Mouse (Mus musculus) kidney, postnatal 0 days (tissue): ENCODE measurements at regions not wholly inside any gene's neighbourhood (a gene's known extent, or its start where the extent isn't known, plus 50 kb on each side); places are given as distances from the start of the nearest gene placed in this dataset.

Experiments
- ATAC-seq: fragments of 200-750 bp; cut with Nextera tagmentation; replicated peaks from 2 replicates; pipeline ENCODE4 v1.8.0; 2017; ENCODE audit warnings: low read depth, moderate number of reproducible peaks, moderate TSS enrichment, moderate library complexity; ENCODE audit not compliant: low FRiP score
- DNase-seq: peaks from one replicate; pipeline ENCODE4 v3.0.0-alpha.2; 2016; ENCODE audit warnings: low spot score
- H3K27ac ChIP-seq: fragments of 300-500 bp; sonication (generic); 2 replicates; pipeline ENCODE4 v1.5.1; 2014; ENCODE audit warnings: mild to moderate bottlenecking
- H3K27me3 ChIP-seq: fragments of 300-500 bp; sonication (generic); 2 replicates; pipeline ENCODE4 v1.6.1; 2014; ENCODE audit warnings: low read length, mixed read lengths; ENCODE audit not compliant: insufficient read depth
- H3K36me3 ChIP-seq: fragments of 300-500 bp; sonication (generic); 2 replicates; pipeline ENCODE4 v1.6.1; 2014; ENCODE audit warnings: low read length, mixed read lengths; ENCODE audit not compliant: insufficient read depth
- H3K4me1 ChIP-seq: fragments of 300-500 bp; sonication (generic); replicated peaks from 2 replicates; pipeline ENCODE4 v1.6.1; 2014; ENCODE audit warnings: antibody characterized with exemption, low read length, mixed read lengths; ENCODE audit not compliant: insufficient read depth
- H3K4me2 ChIP-seq: fragments of 300-500 bp; sonication (generic); 2 replicates; pipeline ENCODE4 v1.6.1; 2014; ENCODE audit warnings: mild to moderate bottlenecking, low read length, moderate library complexity, mixed read lengths
- H3K4me3 ChIP-seq: fragments of 300-500 bp; sonication (generic); replicated peaks from 2 replicates; pipeline ENCODE4 v1.5.1; 2014; ENCODE audit warnings: low read depth, low read length
- H3K9ac ChIP-seq: fragments of 300-500 bp; sonication (generic); 2 replicates; pipeline ENCODE4 v1.6.1; 2014; ENCODE audit warnings: low read depth, low read length
- H3K9me3 ChIP-seq: fragments of 300-500 bp; sonication (generic); replicated peaks from 2 replicates; pipeline ENCODE4 v1.6.1; 2016; ENCODE audit warnings: low read length, inconsistent platforms, mixed read lengths
- CTCF ChIP-seq: IDR thresholded peaks from 2 replicates; pipeline ENCODE4 v1.5.1; 2016; ENCODE audit warnings: antibody characterized with exemption, low read depth, mild to moderate bottlenecking, moderate library complexity
- WGBS: fragments of 180-500 bp; shearing (Covaris S2); extraction: QIAGEN DNeasy Blood & Tissue Kit; methylation state at CpG from one replicate; pipeline ENCODE4 v1.1.7; 2014; 5-methylcytosine and 5-hydroxymethylcytosine counted together

DNA sequence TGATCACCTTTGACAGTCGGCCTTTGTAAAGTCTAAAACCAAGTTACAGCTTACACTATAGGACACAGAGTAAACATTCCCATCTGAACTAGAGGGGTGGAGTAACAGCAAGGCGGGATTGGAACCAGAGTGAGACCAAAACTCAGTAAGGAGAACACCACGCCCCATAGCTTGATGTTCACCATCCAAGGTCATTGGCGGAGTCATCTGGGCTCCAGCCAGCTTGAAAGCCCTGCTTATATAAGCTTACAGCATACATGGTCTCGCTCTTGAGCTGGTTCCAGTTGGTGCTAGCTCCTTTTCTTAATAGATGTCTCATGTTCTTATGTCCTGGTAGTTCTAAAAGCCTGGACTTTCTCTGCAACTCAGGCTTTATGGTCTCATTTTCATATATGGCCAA lies 236.4 kb upstream of the Gm21798 start:
- WGBS, result 85% methylated on average over 5 of the region's 5 CpGs
- Histone ChIP-seq H3K36me3 (no peaks in the 10 kb centered on the region), H3K27me3 (no peaks in the 10 kb centered on the region), H3K4me2 (no peak overlapping the region), H3K27ac (no peak overlapping the region), H3K9me3 (no peaks in the 10 kb centered on the region), H3K4me1 (no peaks in the 10 kb centered on the region), H3K9ac (no peak overlapping the region), H3K4me3 (no peak overlapping the region)
- DNase-seq (no peak), ATAC-seq (no peak)
- TF ChIP-seq CTCF, result no peak

DNA sequence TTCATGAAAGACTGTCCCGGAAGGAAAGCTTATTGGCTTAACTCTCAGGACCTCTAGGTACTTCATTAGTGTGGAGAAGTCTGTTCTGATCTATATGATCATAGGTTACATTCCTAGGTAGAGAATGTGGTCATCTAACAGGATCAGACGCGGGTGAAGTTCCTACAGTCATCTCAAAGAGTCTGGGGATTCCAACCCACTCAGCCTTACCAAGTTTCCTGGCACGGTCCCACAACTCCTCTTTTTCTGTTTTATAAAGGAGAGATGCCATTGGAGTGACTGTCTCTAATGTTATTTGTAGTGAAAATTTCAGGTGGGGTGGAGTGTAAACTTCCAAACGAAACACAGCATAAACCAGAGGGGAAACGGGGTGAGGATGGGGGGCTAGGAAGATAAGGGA lies 233.4 kb upstream of the Gm21798 start:
- no peak for ATAC-seq
- 83% methylated on average over 6 of the region's 6 CpGs for WGBS
- no peak for TF ChIP-seq CTCF

DNA sequence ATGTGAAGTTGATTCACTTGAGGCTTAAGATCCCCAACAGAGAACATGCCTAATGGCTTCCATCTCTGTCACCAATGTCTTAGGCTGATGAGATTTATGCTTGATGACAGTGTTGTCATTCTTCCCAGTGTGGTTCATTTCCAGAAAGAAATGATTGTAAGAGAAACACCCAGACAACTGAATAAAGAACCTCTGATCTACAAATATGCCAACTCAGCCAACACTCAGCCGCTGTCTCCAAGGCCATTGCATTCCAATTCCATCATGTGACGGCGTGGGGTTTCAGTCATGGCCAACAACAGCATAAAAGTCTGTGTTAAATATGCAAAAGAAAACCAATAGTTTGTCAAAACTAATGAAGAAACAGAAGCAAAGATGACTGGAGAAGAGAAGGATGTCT lies 230.7 kb upstream of the Gm21798 start:
- Histone ChIP-seq H3K4me3 (no peak overlapping the region), H3K9ac (no peak overlapping the region), H3K36me3 (no peaks in the 10 kb centered on the region), H3K27me3 (no peaks in the 10 kb centered on the region), H3K4me2 (no peak overlapping the region), H3K4me1 (no peaks in the 10 kb centered on the region), H3K9me3 (no peaks in the 10 kb centered on the region), H3K27ac (no peak overlapping the region)
- no peak for DNase-seq
- WGBS, result 88% methylated on average over 3 of the region's 3 CpGs
- ATAC-seq, result no peak
- no peak for TF ChIP-seq CTCF

More for the DNA sequence above, 233.4 kb upstream of the Gm21798 start:
- H3K9me3 ChIP-seq, result no peaks in the 10 kb centered on the region
- DNase-seq, result no peak
- no peak overlapping the region for H3K4me2 ChIP-seq
- H3K4me1 ChIP-seq, result no peaks in the 10 kb centered on the region
- no peak overlapping the region for H3K27ac ChIP-seq
- H3K4me3 ChIP-seq, result no peak overlapping the region
- no peak overlapping the region for H3K9ac ChIP-seq
- no peaks in the 10 kb centered on the region for H3K36me3 ChIP-seq
- no peaks in the 10 kb centered on the region for H3K27me3 ChIP-seq

DNA sequence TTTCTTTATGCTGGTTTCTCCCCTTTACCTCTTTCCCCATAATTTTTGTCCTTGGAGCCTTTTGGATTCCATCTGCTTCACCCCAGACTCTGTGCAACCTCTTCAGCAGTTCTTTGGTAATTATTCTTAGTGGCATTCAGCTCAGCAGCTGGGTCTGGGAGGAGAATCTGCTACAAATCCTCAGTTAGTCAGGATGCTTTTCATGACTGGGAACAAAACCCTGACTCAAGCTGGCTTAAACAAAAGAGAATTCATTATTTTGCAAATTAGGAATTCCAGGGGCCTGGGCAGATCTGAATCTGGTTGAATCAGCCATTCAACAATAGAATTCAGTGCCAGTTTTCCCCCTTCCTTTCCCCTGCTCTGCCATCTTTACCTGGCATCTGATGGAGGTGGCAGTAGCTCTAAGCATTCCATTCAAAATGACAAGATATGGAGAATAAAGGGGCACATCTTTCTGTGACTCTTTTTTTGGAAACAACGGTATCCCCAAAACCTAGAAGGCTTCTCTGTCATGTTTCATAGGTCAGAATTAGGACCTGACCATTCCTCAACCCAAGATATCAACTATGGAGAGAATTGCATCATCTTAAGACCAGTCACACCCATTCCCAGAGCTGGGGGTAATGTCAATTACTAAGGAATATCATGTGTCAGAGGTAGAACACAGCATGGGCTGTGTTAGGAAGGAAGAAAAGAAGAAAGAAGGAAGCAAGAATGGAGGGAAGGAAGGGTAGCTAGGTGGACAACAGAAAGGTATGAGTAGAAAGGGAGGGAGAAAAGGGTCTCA lies 227.2 kb upstream of the Gm21798 start:
- no peaks in the 10 kb centered on the region for H3K9me3 ChIP-seq
- DNase-seq (no peak), ATAC-seq (no peak)
- H3K27me3 ChIP-seq, result no peaks in the 10 kb centered on the region
- no peak for TF ChIP-seq CTCF
- H3K4me2 ChIP-seq, result no peak overlapping the region
- no peaks in the 10 kb centered on the region for H3K4me1 ChIP-seq
- WGBS, result 64% methylated on average over 1 of the region's 1 CpGs
- H3K36me3 ChIP-seq, result no peaks in the 10 kb centered on the region
- no peak overlapping the region for H3K4me3 ChIP-seq
- H3K9ac ChIP-seq, result no peak overlapping the region
- H3K27ac ChIP-seq, result no peak overlapping the region

- no peak overlapping the region for H3K4me2 ChIP-seq
- 38% methylated on average over 4 of the region's 4 CpGs for WGBS
- no peak for TF ChIP-seq CTCF
- ATAC-seq (no peak), DNase-seq (no peak)
- H3K36me3 ChIP-seq, result no peaks in the 10 kb centered on the region
- no peak overlapping the region for H3K4me3 ChIP-seq
- H3K9me3 ChIP-seq, result no peaks in the 10 kb centered on the region
- no peaks in the 10 kb centered on the region for H3K27me3 ChIP-seq
- 0 out of 2 replicates have a peak, but pooled peaks cover 8% of the 10 kb centered on the region for H3K4me1 ChIP-seq
- no peak overlapping the region for H3K27ac ChIP-seq
- no peak overlapping the region for H3K9ac ChIP-seq
Observed at GRCm38 (mm10) chr15:64613503-64613902, 204.0 kb upstream of the Gm21798 start.

DNA sequence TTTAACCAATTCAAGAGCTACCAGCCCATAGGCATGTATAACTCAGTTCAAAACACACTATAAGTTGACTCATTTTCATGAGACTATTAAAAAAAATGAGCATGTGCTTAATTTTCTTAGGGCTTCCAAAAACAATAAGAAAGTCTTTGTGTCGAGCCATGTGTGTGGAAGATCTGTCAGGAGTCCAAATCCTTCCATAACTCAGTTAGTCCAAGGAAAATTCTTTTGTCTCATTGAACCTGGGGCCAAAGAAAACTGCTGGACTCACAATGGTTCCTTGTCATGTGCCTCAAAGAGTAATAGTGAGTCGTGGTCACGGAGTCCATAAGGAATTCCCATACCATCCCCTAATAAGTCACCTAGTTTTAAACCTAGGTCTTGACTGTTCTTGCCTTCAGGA lies 199.0 kb upstream of the Gm21798 start:
- no peaks in the 10 kb centered on the region for H3K27me3 ChIP-seq
- ATAC-seq, result no peak
- no peaks in the 10 kb centered on the region for H3K9me3 ChIP-seq
- H3K4me1 ChIP-seq, result 0 out of 2 replicates have a peak, but pooled peaks cover 7% of the 10 kb centered on the region
- no peak overlapping the region for H3K9ac ChIP-seq
- no peak overlapping the region for H3K4me2 ChIP-seq
- H3K27ac ChIP-seq, result no peak overlapping the region
- no peak for TF ChIP-seq CTCF
- no peak overlapping the region for H3K4me3 ChIP-seq
- peak; percentile 8 for DNase-seq
- no peaks in the 10 kb centered on the region for H3K36me3 ChIP-seq
- 65% methylated on average over 3 of the region's 3 CpGs for WGBS

DNA sequence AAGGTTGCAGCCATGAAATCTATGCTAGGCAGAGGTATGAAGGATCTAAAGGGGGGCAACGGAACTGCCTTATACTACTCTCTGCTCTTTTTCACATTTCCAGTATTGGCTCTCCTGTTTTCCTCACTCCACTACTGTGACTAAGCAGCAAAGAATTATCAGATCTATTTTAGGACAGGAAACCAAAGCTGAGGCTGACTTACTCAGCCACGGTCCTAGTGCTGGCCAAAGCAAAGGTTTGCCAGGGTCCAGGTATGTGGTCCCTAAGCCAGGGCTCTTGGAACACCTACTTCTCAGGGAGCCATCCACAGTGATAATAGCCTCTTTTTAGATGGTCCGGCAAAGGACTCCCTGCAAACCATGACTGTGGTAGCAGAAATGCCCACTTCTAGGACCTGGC lies 195.6 kb upstream of the Gm21798 start:
- DNase-seq, result no peak
- 65% methylated on average over 3 of the region's 3 CpGs for WGBS
- H3K4me1 ChIP-seq, result no peaks in the 10 kb centered on the region

More for the DNA sequence above, 195.6 kb upstream of the Gm21798 start:
- TF ChIP-seq CTCF, result no peak
- Histone ChIP-seq H3K36me3 (no peaks in the 10 kb centered on the region), H3K27me3 (no peaks in the 10 kb centered on the region), H3K4me3 (no peak overlapping the region), H3K4me2 (no peak overlapping the region), H3K27ac (no peak overlapping the region; the same call in 1 of the 2 replicates), H3K9me3 (no peaks in the 10 kb centered on the region), H3K9ac (no peak overlapping the region)
- 0 out of 2 replicates have a peak, but pooled peaks have one; percentile 7 for ATAC-seq
